Mouse (Mus musculus): ENCODE measurements around the gene Slc9a3.
A peak's percentile ranks its signal among the peaks of the same experiment; 100 is the strongest.

The Slc9a3 gene

GRCm38 (mm10) chr13:74144120-74144884 lies 23.0 kb downstream of the Slc9a3 start:
- no peak for DNase-seq (ENCODE audit: inconsistent ontology term)

GRCm38 (mm10) chr13:74145983-74146622 lies 24.8 kb downstream of the Slc9a3 start:
- DNase-seq (ENCODE audit: inconsistent ontology term) = peak; percentile 10

GRCm38 (mm10) chr13:74147327-74147726 lies 26.1 kb downstream of the Slc9a3 start:
- DNase-seq (ENCODE audit: inconsistent ontology term) = no peak

- DNase-seq (ENCODE audit: inconsistent ontology term) = peak; percentile 43
Observed at GRCm38 (mm10) chr13:74166348-74167056, 45.2 kb downstream of the Slc9a3 start.

GRCm38 (mm10) chr13:74167057-74167413 lies 45.8 kb downstream of the Slc9a3 start:
- no peak for DNase-seq (ENCODE audit: inconsistent ontology term)

GRCm38 (mm10) chr13:74167492-74167891 lies 46.2 kb downstream of the Slc9a3 start:
- DNase-seq (ENCODE audit: inconsistent ontology term) = peak; percentile 67

GRCm38 (mm10) chr13:74169446-74170164 lies 48.3 kb downstream of the Slc9a3 start:
- DNase-seq (ENCODE audit: inconsistent ontology term) = no peak

- DNase-seq (ENCODE audit: inconsistent ontology term) = no peak
Observed at GRCm38 (mm10) chr13:74172036-74172435, 50.8 kb downstream of the Slc9a3 start.

- DNase-seq (ENCODE audit: inconsistent ontology term) = no peak
Observed at GRCm38 (mm10) chr13:74183011-74183695, 61.9 kb downstream of the Slc9a3 start.

GRCm38 (mm10) chr13:74192613-74193012 lies 71.4 kb downstream of the Slc9a3 start:
- no peak for DNase-seq (ENCODE audit: inconsistent ontology term)

GRCm38 (mm10) chr13:74196451-74196850 lies 75.2 kb downstream of the Slc9a3 start:
- DNase-seq (ENCODE audit: inconsistent ontology term) = no peak

GRCm38 (mm10) chr13:74208317-74208985 lies 87.2 kb downstream of the Slc9a3 start, which contains the start of gene Exoc3:
Gene Exoc3, minus strand, starts transcription at chr13:74208732.
- peak; percentile 93 for DNase-seq (ENCODE audit: inconsistent ontology term)

- DNase-seq (ENCODE audit: inconsistent ontology term) = no peak
Observed at GRCm38 (mm10) chr13:74208986-74209345, 87.7 kb downstream of the Slc9a3 start.

GRCm38 (mm10) chr13:74218441-74218840 lies 97.2 kb downstream of the Slc9a3 start:
- DNase-seq (ENCODE audit: inconsistent ontology term) = no peak
